Mouse (Mus musculus): ENCODE data around the gene Gm10192. TPM values are rescaled to one million over a fixed set of nuclear protein-coding genes. Genes with fewer than 3 reads are reported as not detected.
"Not testable (repeated sequence)": the region's sequence is repeated elsewhere in the genome, so short reads cannot be mapped to it uniquely, and the experiment has no call there.

The Gm10192 gene
- total RNA-seq (2021): not detected
- long read RNA-seq, experiment 1: 0 reads
- long read RNA-seq, experiment 2: 0 reads

DNA sequence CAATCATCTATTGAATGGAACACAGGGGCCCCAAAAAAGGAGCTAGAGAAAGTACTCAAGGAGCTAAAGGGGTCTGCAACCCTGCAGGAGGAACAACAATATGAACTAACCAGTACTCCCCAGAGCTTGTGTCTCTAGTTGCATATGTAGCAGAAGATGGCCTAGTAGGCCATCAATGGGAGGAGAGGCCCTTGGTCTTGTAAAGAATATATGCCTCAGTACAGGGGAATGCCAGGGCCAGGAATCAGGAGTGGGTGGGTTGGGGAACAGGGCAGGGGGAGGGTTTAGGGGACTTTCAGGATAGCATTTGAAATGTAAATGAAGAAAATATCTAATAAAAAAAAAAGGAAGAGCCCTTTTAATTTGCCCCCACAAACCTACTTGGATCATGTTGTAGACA lies at the start of gene Gm10192:
TSS of gene Gm10192 (minus strand) at position 101 of the 400 bp plus-strand sequence.
- DNase-seq: not testable (repeated sequence)

DNA sequence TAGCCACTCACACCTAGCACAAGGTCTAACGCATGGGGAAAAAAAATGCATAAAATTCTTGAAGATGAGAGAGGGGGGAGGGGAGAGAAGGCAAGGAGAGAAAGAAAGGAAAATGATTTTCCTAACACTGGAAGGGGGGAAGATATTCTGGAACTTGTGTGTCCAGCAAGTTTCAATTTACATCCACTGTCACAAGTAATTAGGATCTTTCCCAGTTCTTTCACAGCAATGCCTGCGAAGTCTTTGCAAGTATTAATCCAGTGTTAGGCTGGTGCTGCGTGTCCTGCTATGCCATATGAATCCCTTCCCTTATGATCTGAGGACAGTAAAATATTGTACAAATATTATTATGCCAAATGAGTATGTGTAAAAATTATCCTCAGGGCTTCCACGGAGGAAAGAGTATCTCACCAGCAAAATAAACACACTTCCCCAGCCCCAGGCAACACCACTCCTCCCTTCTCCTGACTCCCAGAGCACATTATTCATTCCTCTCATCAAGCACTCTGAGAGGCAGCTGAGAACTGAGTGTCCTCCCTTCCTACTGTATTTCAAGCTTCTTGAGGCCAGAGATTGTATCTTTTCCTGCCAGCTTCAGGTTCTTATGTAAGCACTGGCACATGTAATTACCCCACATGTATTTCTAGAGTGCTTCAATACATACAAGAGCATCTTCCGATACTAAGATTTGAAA lies 47.6 kb upstream of the Gm10192 start:
- DNase-seq: no peak

DNA sequence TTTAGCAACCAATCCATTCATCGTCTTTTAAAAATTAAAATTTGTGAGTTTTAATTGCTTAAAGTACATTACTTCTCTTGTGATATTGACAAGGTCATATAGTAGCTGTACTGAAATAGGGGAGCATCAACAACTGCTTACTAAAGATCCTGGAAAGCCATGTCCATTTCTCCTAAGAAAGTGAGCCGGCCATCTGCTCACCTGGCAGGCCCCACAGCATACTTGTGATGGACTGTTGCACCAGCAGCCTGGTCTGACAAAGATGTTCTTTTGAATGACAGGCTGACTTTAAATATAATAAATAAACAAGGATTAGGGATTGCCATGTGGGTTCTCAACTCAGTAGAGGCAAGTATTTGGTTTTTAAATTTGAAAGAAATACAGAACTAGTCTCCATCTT lies 36.7 kb upstream of the Gm10192 start:
- no peak for DNase-seq

DNA sequence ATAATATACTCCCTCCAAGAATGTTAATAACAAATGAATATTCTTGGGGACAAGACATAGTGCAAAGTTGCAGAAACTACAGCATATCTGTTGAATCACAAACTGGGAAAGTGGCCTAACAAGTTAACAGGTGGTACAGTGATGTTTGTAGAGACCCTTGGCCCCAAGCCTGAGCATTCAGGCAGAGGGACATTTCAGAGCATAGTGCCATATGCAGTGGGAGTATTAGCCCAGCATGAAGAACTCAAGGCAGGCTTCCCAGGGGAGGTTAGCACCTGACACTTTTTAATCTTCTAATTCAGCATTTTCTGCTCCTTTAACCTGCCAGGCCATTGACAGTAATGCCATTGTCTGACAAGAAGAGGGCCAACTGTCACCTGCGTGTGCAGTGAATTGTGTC lies 34.9 kb upstream of the Gm10192 start:
- DNase-seq: no peak

DNA sequence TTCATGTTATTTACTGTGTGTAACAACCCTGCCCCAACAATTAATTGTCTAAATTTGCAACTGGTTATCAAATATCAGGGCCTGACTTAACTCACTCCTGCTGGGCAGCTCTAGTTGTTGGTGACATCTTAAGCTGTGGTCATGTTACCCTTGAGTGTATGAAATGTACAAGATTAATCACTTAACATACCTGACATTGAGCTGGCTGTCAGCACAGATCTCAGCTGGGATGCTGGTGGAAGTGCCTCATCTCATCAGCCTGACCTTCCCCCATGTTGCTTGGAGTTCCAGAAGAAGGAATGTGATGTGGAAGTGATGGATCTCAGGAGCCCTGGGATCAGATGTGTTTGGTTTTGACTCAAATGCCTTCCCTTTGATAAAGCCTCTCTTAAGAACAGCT lies 29.5 kb upstream of the Gm10192 start:
- no peak for DNase-seq

DNA sequence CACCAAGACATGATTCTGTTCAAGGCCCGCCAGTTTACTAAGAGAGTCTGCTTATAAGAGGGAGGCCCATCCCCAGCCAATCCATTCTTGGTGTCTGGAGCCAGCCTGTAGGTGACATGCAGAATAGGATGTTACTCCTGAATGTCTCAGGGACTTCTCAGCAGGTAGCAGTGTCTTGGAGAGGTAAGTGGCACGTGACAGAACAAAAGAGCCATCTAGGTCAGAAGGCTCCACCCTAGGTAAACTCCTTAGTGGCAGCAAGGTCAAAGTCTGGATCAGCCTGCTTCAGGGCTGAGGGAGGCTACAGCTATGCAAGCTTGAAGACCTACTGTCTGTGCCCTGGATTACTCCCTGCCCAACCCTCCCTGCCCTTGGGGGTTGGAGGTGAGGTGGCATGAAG lies 20.0 kb upstream of the Gm10192 start:
- DNase-seq: not testable (repeated sequence)

DNA sequence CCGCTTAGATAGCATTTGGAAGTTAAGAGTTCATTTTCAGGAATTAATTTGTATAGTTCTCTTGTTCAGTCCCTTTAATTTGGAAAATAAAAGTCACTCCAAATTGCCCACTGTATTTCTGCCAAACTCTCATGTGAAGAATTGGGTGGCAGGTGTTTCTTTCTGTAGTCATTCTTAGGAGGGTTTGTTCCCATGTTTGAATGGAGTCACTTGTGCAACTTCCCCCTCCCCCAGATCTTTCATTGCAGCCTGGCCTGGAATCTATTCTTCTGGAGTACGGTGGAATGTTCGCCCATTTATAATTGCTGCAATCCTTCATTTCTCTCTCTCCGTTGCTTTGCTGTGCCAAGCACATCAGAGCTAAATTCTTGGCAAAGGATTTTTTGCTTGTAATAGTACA lies 10.2 kb upstream of the Gm10192 start:
- peak; percentile 17 for DNase-seq

DNA sequence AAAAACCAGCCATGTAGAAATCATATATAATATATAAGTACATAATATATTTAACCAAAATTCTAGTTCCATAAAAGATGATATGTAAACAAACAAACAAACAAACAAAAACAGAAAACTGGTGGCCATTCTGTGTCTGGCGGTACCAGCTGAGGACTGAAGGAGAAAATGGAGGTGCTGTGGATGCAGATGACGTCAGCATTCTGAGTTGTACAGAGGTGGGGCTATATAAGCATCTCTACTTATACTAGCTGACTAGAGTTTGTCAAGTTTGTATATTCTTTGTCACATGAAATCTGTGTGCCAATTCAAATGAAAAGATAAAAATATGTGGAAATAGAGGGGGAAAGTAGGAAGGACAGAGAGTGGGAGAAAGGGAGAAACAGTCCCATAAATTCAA lies 9.6 kb upstream of the Gm10192 start:
- DNase-seq: no peak

DNA sequence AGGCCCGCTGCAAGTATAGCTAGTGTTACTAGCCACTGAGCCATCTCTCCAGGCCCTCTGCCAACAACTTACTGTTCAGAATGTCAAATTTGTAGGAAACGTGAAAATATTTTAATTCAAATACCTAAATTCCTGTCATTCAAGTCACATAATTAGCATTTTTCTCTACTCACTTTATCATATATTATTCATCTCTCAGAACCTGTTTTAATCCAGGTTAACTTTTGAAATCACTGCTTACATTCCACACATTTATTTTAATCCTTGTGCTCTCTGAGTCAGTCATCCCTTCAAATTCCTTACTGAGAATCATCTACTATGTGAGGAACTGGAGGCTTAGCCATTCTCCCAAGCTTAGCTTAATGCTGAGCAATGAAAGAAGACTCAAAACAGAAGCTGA lies 2.6 kb downstream of the Gm10192 start:
- DNase-seq: no peak

DNA sequence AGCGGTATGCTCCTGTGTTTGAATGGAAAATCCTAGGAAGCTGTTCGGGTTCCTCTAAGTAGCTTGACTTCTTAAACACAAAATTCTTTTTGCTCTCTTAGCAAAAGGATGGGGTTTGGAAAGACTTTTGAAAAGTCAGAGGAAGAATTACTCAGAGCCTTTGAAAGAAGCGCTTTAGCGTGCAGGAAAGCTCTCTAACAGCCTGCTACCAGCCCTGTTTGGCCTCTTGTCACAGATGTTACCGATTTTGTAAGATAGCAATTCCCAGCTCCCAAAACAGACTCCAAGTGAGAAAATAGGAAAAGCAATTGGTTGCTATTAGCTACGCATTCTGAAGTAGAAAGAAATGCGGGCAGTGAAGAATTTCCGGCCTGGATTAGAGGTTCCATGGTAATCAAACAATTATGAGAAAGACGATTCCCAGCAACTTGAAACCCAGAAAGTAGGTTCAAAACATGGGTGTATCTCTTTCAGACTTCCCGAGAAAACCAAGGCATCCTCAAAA lies 26.1 kb downstream of the Gm10192 start:
- DNase-seq: no peak

DNA sequence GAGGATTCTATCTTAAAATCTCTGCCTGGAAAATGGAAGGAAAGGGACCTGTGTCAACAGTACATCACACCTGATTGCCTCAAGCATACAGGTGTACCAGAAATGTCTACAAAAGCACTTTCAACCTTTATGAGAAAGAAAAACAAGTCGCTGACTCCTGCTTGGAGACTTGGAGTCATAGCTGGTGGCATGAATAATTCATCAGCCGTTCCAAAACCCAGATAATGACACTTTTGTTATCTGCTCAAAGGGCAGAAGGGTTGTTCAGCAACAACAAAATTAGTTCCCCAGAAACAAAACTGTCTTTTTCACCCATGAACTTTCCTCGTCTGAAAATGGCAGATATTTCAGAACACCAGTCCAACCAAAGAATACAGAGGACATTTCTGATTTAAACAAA lies 26.9 kb downstream of the Gm10192 start:
- DNase-seq: no peak

DNA sequence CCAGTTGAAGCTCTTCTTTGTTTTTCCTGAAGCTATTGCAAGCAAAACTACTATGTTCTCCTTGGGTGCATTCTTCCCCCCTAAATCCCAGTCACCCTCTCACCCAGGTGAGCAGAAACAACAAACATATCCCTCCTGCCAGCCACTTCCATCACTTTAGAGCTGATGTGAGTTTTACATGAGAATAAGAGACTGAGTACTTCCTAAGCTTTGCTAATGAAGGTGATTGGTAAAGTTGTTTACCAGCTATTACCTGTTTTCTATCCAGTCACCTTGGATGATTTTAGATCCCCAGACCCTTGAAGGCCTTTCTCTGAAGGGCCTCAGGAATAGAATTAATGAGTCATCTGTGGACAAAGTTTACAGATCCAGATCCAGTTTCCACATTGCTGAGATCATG lies 29.4 kb downstream of the Gm10192 start:
- no peak for DNase-seq

DNA sequence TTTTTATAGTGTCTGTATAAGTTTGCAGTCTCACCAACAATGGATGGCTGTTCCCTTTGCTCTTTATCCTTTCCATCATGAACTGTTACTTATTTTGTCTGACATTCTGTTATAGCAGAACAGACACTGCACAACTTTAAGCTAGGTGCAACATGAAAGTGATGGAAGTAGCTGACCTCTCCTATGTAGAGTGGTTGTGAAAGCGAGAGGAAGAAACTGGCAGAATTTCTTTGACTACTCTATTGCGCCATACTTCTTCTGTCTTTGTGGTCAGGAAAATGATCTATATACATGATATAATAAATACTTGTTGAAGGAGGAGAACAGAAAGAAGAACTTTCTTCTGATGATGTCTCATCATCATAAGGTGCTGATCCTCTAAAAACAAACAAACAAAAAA lies 40.5 kb downstream of the Gm10192 start:
- DNase-seq: no peak
